Mouse (Mus musculus) kidney, embryonic 15.5 days (tissue): ENCODE results near the gene Bfsp1. TPM values are rescaled to one million over a fixed set of nuclear protein-coding genes. Genes with fewer than 3 reads are reported as not detected.

Source experiments
- ATAC-seq: fragments of 200-750 bp; cut with Nextera tagmentation; replicated peaks from 2 replicates; pipeline ENCODE4 v1.8.0; 2017; ENCODE audit warnings: moderate TSS enrichment; ENCODE audit not compliant: low FRiP score
- H3K27ac ChIP-seq: fragments of 300-500 bp; sonication (generic); 2 replicates; pipeline ENCODE4 v1.5.1; 2015; ENCODE audit warnings: mild to moderate bottlenecking, inconsistent platforms
- H3K27me3 ChIP-seq: fragments of 300-500 bp; sonication (generic); 2 replicates; pipeline ENCODE4 v1.6.1; 2015; ENCODE audit warnings: inconsistent platforms
- H3K36me3 ChIP-seq: fragments of 300-500 bp; sonication (generic); 2 replicates; pipeline ENCODE4 v1.6.1; 2015; ENCODE audit warnings: inconsistent platforms
- H3K4me1 ChIP-seq: fragments of 300-500 bp; sonication (generic); 2 replicates; pipeline ENCODE4 v1.6.1; 2015; ENCODE audit warnings: inconsistent platforms
- H3K4me2 ChIP-seq: fragments of 300-500 bp; sonication (generic); 2 replicates; pipeline ENCODE4 v1.6.1; 2015; ENCODE audit warnings: moderate library complexity, mild to moderate bottlenecking, inconsistent platforms
- H3K4me3 ChIP-seq: fragments of 300-500 bp; sonication (generic); replicated peaks from 2 replicates; pipeline ENCODE4 v1.5.1; 2015; ENCODE audit warnings: mild to moderate bottlenecking, inconsistent platforms
- H3K9ac ChIP-seq: fragments of 300-500 bp; sonication (generic); 2 replicates; pipeline ENCODE4 v1.6.1; 2015; ENCODE audit warnings: mild to moderate bottlenecking, inconsistent platforms
- H3K9me3 ChIP-seq: fragments of 300-500 bp; sonication (generic); replicated peaks from 2 replicates; pipeline ENCODE4 v1.6.1; 2016; ENCODE audit warnings: inconsistent platforms
- WGBS: fragments of 180-500 bp; shearing (Covaris S2); methylation state at CpG from one replicate; pipeline ENCODE4 v1.1.7; 2015; ENCODE audit warnings: mixed read lengths; 5-methylcytosine and 5-hydroxymethylcytosine counted together
- polyA plus RNA-seq: library from polyadenylated mRNA; unstranded; fragments of >200 nt; fragmentation: Nextera tagmentation; extraction: Ambion mirVana; gene quantifications from 2 replicates; pipeline ENCODE4 v1.2.1, GENCODE M21; 2015

Gene Bfsp1
- polyA plus RNA-seq, 1 experiment from 2014 or later: 1.5 TPM

GRCm38 (mm10) chr2:143882606-143883288 is 19.8 kb upstream of the Bfsp1 start:
- Histone ChIP-seq H3K4me2 (no peak overlapping the region), H3K9me3 (no peaks in the 10 kb centered on the region), H3K36me3 (no peaks in the 10 kb centered on the region), H3K4me3 (no peak overlapping the region), H3K9ac (no peak overlapping the region), H3K27me3 (no peaks in the 10 kb centered on the region), H3K27ac (no peak overlapping the region), H3K4me1 (no peaks in the 10 kb centered on the region)
- ATAC-seq: no peak
- 79% methylated on average over 10 of the region's 10 CpGs for WGBS

- no peak overlapping the region for H3K4me2 ChIP-seq
- no peaks in the 10 kb centered on the region for H3K36me3 ChIP-seq
- no peak overlapping the region for H3K9ac ChIP-seq
- H3K4me1 ChIP-seq: peaks cover 6% of the 10 kb centered on the region; the same call in 1 of the 2 replicates
- no peak for ATAC-seq
- 84% methylated on average over 4 of the region's 4 CpGs for WGBS
- no peak overlapping the region for H3K27ac ChIP-seq
- H3K4me3 ChIP-seq: no peak overlapping the region
- no peaks in the 10 kb centered on the region for H3K9me3 ChIP-seq
- no peaks in the 10 kb centered on the region for H3K27me3 ChIP-seq
Observed at GRCm38 (mm10) chr2:143882002-143882401, 19.0 kb upstream of the Bfsp1 start.

GRCm38 (mm10) chr2:143879311-143879710 is 16.3 kb upstream of the Bfsp1 start:
- H3K9ac ChIP-seq: no peak overlapping the region
- WGBS: 92% methylated on average over 6 of the region's 6 CpGs
- no peak for ATAC-seq
- no peak overlapping the region for H3K4me3 ChIP-seq
- no peak overlapping the region for H3K4me2 ChIP-seq
- H3K27ac ChIP-seq: no peak overlapping the region
- H3K36me3 ChIP-seq: no peaks in the 10 kb centered on the region
- peaks cover 7% of the 10 kb centered on the region; the same call in 1 of the 2 replicates for H3K4me1 ChIP-seq
- no peaks in the 10 kb centered on the region for H3K9me3 ChIP-seq
- H3K27me3 ChIP-seq: no peaks in the 10 kb centered on the region

GRCm38 (mm10) chr2:143876929-143877632 is 14.1 kb upstream of the Bfsp1 start:
- no peaks in the 10 kb centered on the region for H3K36me3 ChIP-seq
- peak; percentile 64 for ATAC-seq
- no peak overlapping the region for H3K27ac ChIP-seq
- H3K4me3 ChIP-seq: no peak overlapping the region
- H3K9ac ChIP-seq: no peak overlapping the region
- H3K9me3 ChIP-seq: no peaks in the 10 kb centered on the region
- no peaks in the 10 kb centered on the region for H3K27me3 ChIP-seq
- H3K4me2 ChIP-seq: no peak overlapping the region
- 31% methylated on average over 4 of the region's 4 CpGs for WGBS
- peaks cover 7% of the 10 kb centered on the region; the same call in 1 of the 2 replicates for H3K4me1 ChIP-seq

GRCm38 (mm10) chr2:143876026-143876425 is 13.1 kb upstream of the Bfsp1 start:
- no peak overlapping the region for H3K4me3 ChIP-seq
- no peaks in the 10 kb centered on the region for H3K27me3 ChIP-seq
- H3K9ac ChIP-seq: no peak overlapping the region
- H3K4me2 ChIP-seq: no peak overlapping the region
- 20% methylated on average over 1 of the region's 1 CpGs for WGBS
- no peaks in the 10 kb centered on the region for H3K9me3 ChIP-seq
- H3K27ac ChIP-seq: peak overlapping the region; percentile 14; the same call in 1 of the 2 replicates
- ATAC-seq: no peak
- H3K4me1 ChIP-seq: peaks cover 13% of the 10 kb centered on the region; the same call in 1 of the 2 replicates
- H3K36me3 ChIP-seq: no peaks in the 10 kb centered on the region

- Histone ChIP-seq H3K9me3 (no peaks in the 10 kb centered on the region), H3K4me1 (peaks cover 18% of the 10 kb centered on the region), H3K36me3 (no peaks in the 10 kb centered on the region), H3K27ac (peak overlapping the region; percentile 29; the same call in 1 of the 2 replicates), H3K4me2 (no peak overlapping the region), H3K9ac (no peak overlapping the region), H3K4me3 (no peak overlapping the region), H3K27me3 (no peaks in the 10 kb centered on the region)
- 53% methylated on average over 10 of the region's 10 CpGs for WGBS
- ATAC-seq: peak; percentile 77
Observed at GRCm38 (mm10) chr2:143870936-143871688, 8.1 kb upstream of the Bfsp1 start.

- Histone ChIP-seq H3K27ac (0 out of 2 replicates have a peak overlapping the region, but pooled peaks have one; percentile 27), H3K9me3 (no peaks in the 10 kb centered on the region), H3K4me1 (peaks cover 28% of the 10 kb centered on the region), H3K27me3 (no peaks in the 10 kb centered on the region), H3K4me2 (0 out of 2 replicates have a peak overlapping the region, but pooled peaks have one; percentile 27), H3K4me3 (no peak overlapping the region), H3K9ac (no peak overlapping the region), H3K36me3 (no peaks in the 10 kb centered on the region)
- WGBS: 5% methylated on average over 6 of the region's 6 CpGs
- peak; percentile 50 for ATAC-seq
Observed at GRCm38 (mm10) chr2:143867326-143867725, 4.4 kb upstream of the Bfsp1 start.

GRCm38 (mm10) chr2:143864600-143864999 is 1.6 kb upstream of the Bfsp1 start:
- Histone ChIP-seq H3K27ac (no peak overlapping the region), H3K9ac (no peak overlapping the region), H3K4me1 (peaks cover 16% of the 10 kb centered on the region), H3K4me3 (no peak overlapping the region), H3K27me3 (no peaks in the 10 kb centered on the region; the same call in 1 of the 2 replicates), H3K4me2 (no peak overlapping the region), H3K9me3 (no peaks in the 10 kb centered on the region), H3K36me3 (no peaks in the 10 kb centered on the region)
- 45% methylated on average over 8 of the region's 8 CpGs for WGBS
- no peak for ATAC-seq

GRCm38 (mm10) chr2:143859166-143859565 is 3.8 kb downstream of the Bfsp1 start:
- no peak for ATAC-seq
- Histone ChIP-seq H3K36me3 (no peaks in the 10 kb centered on the region), H3K27ac (no peak overlapping the region), H3K4me2 (no peak overlapping the region), H3K27me3 (no peaks in the 10 kb centered on the region; the same call in 1 of the 2 replicates), H3K4me3 (no peak overlapping the region), H3K4me1 (peaks cover 13% of the 10 kb centered on the region), H3K9ac (no peak overlapping the region), H3K9me3 (no peaks in the 10 kb centered on the region)
- 82% methylated on average over 2 of the region's 2 CpGs for WGBS

- Histone ChIP-seq H3K27ac (no peak overlapping the region), H3K4me2 (no peak overlapping the region), H3K4me1 (no peaks in the 10 kb centered on the region; the same call in 1 of the 2 replicates), H3K27me3 (no peaks in the 10 kb centered on the region), H3K9me3 (no peaks in the 10 kb centered on the region), H3K4me3 (no peak overlapping the region), H3K9ac (no peak overlapping the region), H3K36me3 (no peaks in the 10 kb centered on the region)
- 69% methylated on average over 4 of the region's 4 CpGs for WGBS
- 0 out of 2 replicates have a peak, but pooled peaks have one; percentile 29 for ATAC-seq
Observed at GRCm38 (mm10) chr2:143853447-143853846, 9.5 kb downstream of the Bfsp1 start.

GRCm38 (mm10) chr2:143852295-143853275 is 10.4 kb downstream of the Bfsp1 start:
- no peak overlapping the region for H3K4me3 ChIP-seq
- no peak for ATAC-seq
- 51% methylated on average over 18 of the region's 18 CpGs for WGBS

More at GRCm38 (mm10) chr2:143852295-143853275, 10.4 kb downstream of the Bfsp1 start:
- Histone ChIP-seq H3K4me2 (no peak overlapping the region), H3K4me1 (no peaks in the 10 kb centered on the region; the same call in 1 of the 2 replicates), H3K27me3 (no peaks in the 10 kb centered on the region), H3K36me3 (no peaks in the 10 kb centered on the region), H3K9me3 (no peaks in the 10 kb centered on the region), H3K9ac (no peak overlapping the region), H3K27ac (no peak overlapping the region)
